Mouse (Mus musculus): ENCODE data around the gene Fra10ac1. TPM values are rescaled to one million over a fixed set of nuclear protein-coding genes. Genes with fewer than 3 reads are reported as not detected.

Gene Fra10ac1
- polyA plus RNA-seq, 2 experiments, result 30.9 to 33.6 TPM

DNA sequence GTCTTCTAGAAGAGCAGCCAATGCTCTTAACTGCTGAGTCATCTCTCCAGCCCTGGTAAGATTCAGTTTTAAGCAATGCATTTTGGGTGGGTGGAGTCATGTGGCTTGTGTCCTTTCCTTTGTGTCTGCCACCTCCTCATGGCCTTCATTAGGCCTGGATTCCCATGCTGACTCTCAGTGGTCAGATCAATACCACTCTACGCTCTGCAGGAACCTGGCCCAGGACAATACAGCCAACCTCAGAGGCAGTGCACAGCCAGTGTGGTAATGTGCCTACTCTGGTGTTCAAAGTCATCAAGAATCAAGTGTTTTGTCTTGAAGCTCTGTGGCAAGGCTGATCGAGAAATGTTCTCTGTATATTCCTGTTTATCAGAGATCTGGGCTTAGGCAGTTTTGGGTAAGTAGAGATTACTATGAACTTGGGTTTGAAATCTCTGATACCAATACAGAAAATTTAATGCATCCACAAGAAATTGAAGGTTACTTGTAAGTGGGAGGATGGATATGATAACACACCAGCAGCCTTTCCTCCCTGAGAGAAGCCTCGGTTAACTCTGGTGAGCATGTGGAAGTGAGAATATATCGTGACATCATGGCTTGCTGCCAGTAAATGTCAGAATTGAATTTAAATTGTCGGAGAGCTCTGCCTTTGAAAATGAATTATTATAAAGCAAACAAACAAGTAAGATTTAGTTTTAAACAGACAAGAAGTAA lies 37.2 kb downstream of the Fra10ac1 start:
- H3K4me3 ChIP-seq (replicated peaks; ENCODE audit: low read length), result no peak overlapping the region
- ATAC-seq (ENCODE audit: low FRiP score, low read depth), result no peak
- no peak for TF ChIP-seq POLR2A (IDR thresholded peaks at IDR 0.05; ENCODE audit: borderline replicate concordance, extremely low read depth, insufficient read depth, insufficient read length)
- 0 out of 2 replicates have a peak, but pooled peaks cover 3% of the 10 kb centered on the region for H3K4me1 ChIP-seq (ENCODE audit: control insufficient read depth, insufficient read depth, low read length)
- 92% methylated on average over 5 of the region's 5 CpGs for WGBS
- no peaks in the 10 kb centered on the region for H3K27me3 ChIP-seq (ENCODE audit: control insufficient read depth, insufficient read depth, low read length)
- H3K4me2 ChIP-seq (replicated peaks; ENCODE audit: low read depth, low read length, severe bottlenecking), result no peak overlapping the region
- no peaks in the 10 kb centered on the region for H3K9me3 ChIP-seq (ENCODE audit: control insufficient read depth, low read length)
- peaks cover 9% of the 10 kb centered on the region; the same call in 1 of the 2 replicates for H3K36me3 ChIP-seq (ENCODE audit: control insufficient read depth, insufficient read depth, low read length)
- DNase-seq (ENCODE audit: low spot score), result no peak
- H3K9ac ChIP-seq (ENCODE audit: low read depth, low read length, severe bottlenecking), result no peak overlapping the region
- H3K27ac ChIP-seq (replicated peaks; ENCODE audit: low read depth, low read length), result no peak overlapping the region

DNA sequence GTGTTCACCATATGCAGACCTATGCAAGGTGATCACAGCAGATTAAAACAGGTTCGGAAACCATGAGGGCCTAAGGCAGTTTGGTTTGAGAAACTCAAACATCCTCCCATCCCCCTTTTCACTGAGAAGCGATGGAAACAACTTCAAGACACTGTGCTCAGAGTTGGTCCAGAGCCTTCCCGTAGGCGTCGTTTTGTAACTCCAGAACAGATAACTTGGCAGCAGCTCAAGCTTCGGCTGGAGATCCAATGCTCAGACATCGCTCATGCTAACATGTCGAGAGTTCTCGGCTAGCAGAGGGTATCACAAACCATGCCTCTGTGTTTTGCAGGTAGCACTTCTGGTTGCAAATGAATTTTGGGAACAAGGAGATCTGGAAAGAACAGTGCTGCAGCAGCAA lies 44.3 kb downstream of the Fra10ac1 start:
- DNase-seq (ENCODE audit: low spot score), result no peak
- WGBS, result 84% methylated on average over 9 of the region's 9 CpGs
- Histone ChIP-seq H3K36me3 (ENCODE audit: control insufficient read depth, insufficient read depth, low read length) (no peaks in the 10 kb centered on the region), H3K9me3 (ENCODE audit: control insufficient read depth, low read length) (no peaks in the 10 kb centered on the region), H3K4me1 (ENCODE audit: control insufficient read depth, insufficient read depth, low read length) (no peaks in the 10 kb centered on the region), H3K4me3 (replicated peaks; ENCODE audit: low read length) (no peak overlapping the region), H3K9ac (ENCODE audit: low read depth, low read length, severe bottlenecking) (no peak overlapping the region), H3K27me3 (ENCODE audit: control insufficient read depth, insufficient read depth, low read length) (no peaks in the 10 kb centered on the region), H3K27ac (replicated peaks; ENCODE audit: low read depth, low read length) (no peak overlapping the region), H3K4me2 (replicated peaks; ENCODE audit: low read depth, low read length, severe bottlenecking) (no peak overlapping the region)
- no peak for TF ChIP-seq POLR2A (IDR thresholded peaks at IDR 0.05; ENCODE audit: borderline replicate concordance, extremely low read depth, insufficient read depth, insufficient read length)
- no peak for ATAC-seq (ENCODE audit: low FRiP score, low read depth)

DNA sequence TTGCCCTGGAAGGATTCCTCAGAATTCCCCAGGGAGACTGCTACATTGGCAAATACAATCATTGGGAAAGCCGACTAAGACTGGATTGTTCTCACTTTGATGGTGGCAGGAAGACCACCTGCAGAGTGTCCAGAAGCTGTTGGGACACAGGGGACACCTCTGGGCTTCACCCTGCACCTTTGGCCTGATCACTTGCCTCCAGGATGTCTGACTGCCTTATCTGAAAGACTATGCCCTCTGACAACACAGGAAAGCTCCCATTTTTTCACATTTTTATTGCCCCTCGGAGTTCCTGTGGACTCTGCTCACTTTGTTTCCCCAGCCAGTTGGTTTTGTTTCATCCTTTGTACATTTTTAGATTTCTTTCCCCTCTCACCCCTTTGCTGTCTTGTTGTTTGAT lies 59.3 kb downstream of the Fra10ac1 start:
- H3K4me3 ChIP-seq (replicated peaks; ENCODE audit: low read length), result no peak overlapping the region
- H3K27ac ChIP-seq (replicated peaks; ENCODE audit: low read depth, low read length), result no peak overlapping the region
- H3K9ac ChIP-seq (ENCODE audit: low read depth, low read length, severe bottlenecking), result no peak overlapping the region
- ATAC-seq (ENCODE audit: low FRiP score, low read depth), result no peak
- no peaks in the 10 kb centered on the region for H3K36me3 ChIP-seq (ENCODE audit: control insufficient read depth, insufficient read depth, low read length)
- no peaks in the 10 kb centered on the region for H3K9me3 ChIP-seq (ENCODE audit: control insufficient read depth, low read length)
- TF ChIP-seq POLR2A (IDR thresholded peaks at IDR 0.05; ENCODE audit: borderline replicate concordance, extremely low read depth, insufficient read depth, insufficient read length), result no peak
- 50% methylated on average over 2 of the region's 2 CpGs for WGBS
- H3K27me3 ChIP-seq (ENCODE audit: control insufficient read depth, insufficient read depth, low read length), result no peaks in the 10 kb centered on the region
- DNase-seq (ENCODE audit: low spot score), result no peak
- no peaks in the 10 kb centered on the region for H3K4me1 ChIP-seq (ENCODE audit: control insufficient read depth, insufficient read depth, low read length)
- no peak overlapping the region for H3K4me2 ChIP-seq (replicated peaks; ENCODE audit: low read depth, low read length, severe bottlenecking)

DNA sequence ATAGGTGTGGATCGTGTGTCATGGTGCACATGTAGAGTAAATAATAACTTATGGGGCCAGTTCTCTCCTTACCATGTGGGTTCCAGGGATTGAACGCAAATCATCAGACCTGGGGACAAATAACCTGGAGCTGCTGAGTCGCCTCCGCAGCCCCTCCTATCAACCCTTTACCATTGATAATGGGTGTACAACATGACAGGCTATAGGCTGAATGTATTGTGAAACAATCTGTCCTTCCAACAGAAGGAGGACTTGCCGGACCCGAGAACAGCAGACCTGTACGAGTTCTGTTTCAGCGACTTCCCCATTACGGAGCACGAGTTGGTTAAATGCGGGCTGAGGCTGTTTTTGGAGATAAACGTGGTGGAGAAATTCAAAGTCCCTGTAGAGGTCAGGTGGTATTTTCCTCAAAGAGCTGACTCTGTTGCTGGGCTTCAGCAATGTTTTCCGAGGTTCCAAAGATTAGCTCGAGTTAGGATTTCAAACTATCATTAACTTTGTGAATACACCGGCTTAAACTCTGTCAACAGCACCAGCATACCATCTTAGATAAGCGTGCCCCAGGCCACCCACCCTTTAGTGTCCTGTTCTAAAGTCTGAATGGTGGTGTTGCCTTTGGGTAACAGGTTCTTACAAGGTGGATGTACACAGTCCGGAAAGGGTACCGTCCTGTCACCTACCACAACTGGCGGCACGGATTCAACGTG lies 62.2 kb downstream of the Fra10ac1 start:
- Histone ChIP-seq H3K9ac (ENCODE audit: low read depth, low read length, severe bottlenecking) (no peak overlapping the region), H3K9me3 (ENCODE audit: control insufficient read depth, low read length) (no peaks in the 10 kb centered on the region), H3K27me3 (ENCODE audit: control insufficient read depth, insufficient read depth, low read length) (no peaks in the 10 kb centered on the region), H3K27ac (replicated peaks; ENCODE audit: low read depth, low read length) (no peak overlapping the region), H3K36me3 (ENCODE audit: control insufficient read depth, insufficient read depth, low read length) (no peaks in the 10 kb centered on the region), H3K4me3 (replicated peaks; ENCODE audit: low read length) (no peak overlapping the region), H3K4me2 (replicated peaks; ENCODE audit: low read depth, low read length, severe bottlenecking) (no peak overlapping the region), H3K4me1 (ENCODE audit: control insufficient read depth, insufficient read depth, low read length) (no peaks in the 10 kb centered on the region)
- ATAC-seq (ENCODE audit: low FRiP score, low read depth), result no peak
- 91% methylated on average over 21 of the region's 21 CpGs for WGBS
- DNase-seq (ENCODE audit: low spot score), result no peak
- TF ChIP-seq POLR2A (IDR thresholded peaks at IDR 0.05; ENCODE audit: borderline replicate concordance, extremely low read depth, insufficient read depth, insufficient read length), result no peak

DNA sequence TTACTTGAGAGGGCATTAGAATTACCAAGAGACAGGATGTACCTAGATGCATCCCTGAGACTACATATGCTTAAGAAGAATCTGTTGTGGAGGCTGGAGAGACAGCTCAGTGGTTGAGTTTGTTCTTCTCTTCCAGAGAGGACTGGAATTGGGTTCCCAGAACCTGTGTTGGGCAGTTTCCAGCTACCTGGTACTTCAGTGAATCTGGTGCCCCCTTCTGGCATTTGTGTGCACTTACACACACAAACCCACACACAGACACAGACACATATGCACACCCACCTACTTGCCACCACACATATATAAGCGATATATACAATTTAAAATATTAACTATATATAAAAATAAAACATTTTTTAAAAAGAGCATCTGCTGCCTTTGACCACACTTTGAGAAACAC lies 67.7 kb downstream of the Fra10ac1 start:
- ATAC-seq (ENCODE audit: low FRiP score, low read depth) (no peak), DNase-seq (ENCODE audit: low spot score) (no peak)
- no peaks in the 10 kb centered on the region for H3K36me3 ChIP-seq (ENCODE audit: control insufficient read depth, insufficient read depth, low read length)
- H3K27me3 ChIP-seq (ENCODE audit: control insufficient read depth, insufficient read depth, low read length), result no peaks in the 10 kb centered on the region
- no peak overlapping the region for H3K4me3 ChIP-seq (replicated peaks; ENCODE audit: low read length)
- 98% methylated on average over 1 of the region's 1 CpGs for WGBS
- TF ChIP-seq POLR2A (IDR thresholded peaks at IDR 0.05; ENCODE audit: borderline replicate concordance, extremely low read depth, insufficient read depth, insufficient read length), result no peak
- H3K9me3 ChIP-seq (ENCODE audit: control insufficient read depth, low read length), result no peaks in the 10 kb centered on the region
- H3K4me2 ChIP-seq (replicated peaks; ENCODE audit: low read depth, low read length, severe bottlenecking), result no peak overlapping the region
- no peak overlapping the region for H3K9ac ChIP-seq (ENCODE audit: low read depth, low read length, severe bottlenecking)
- no peak overlapping the region for H3K27ac ChIP-seq (replicated peaks; ENCODE audit: low read depth, low read length)
- no peaks in the 10 kb centered on the region for H3K4me1 ChIP-seq (ENCODE audit: control insufficient read depth, insufficient read depth, low read length)

Measured in limb, embryonic 14.5 days (tissue).